ENCODE assay signal across 28 mouse cellular contexts in genomic region chr4:41102901-41103300, GRCm38 (mm10). TPM values are rescaled to one million over a fixed set of nuclear protein-coding genes. Genes with fewer than 3 reads are reported as not detected.
DNase-seq lines count a peak whose midpoint lies in the region; ATAC-seq and TF ChIP-seq lines count a peak whose summit lies in the region.
"Had no signal": no experiment of that assay in that cellular context is flagged by ENCODE, and none has a peak within 500 bp of the region (broad histone marks: within the 10 kb centered on the region; RNA-seq: fewer than 3 reads in every experiment).

No protein-coding gene starts in this region.

- no peak for TF ChIP-seq CTCF in midbrain, postnatal 0 days (IDR thresholded peaks at IDR 0.05)

- H3K27me3 ChIP-seq in midbrain, embryonic 11.5 days (ENCODE audit: control insufficient read depth, insufficient read depth, low read length) = peaks cover 9% of the 10 kb centered on the region
- no peaks in the 10 kb centered on the region for H3K27me3 ChIP-seq in midbrain, postnatal 0 days (ENCODE audit: insufficient read depth, low read length)
- H3K27me3 ChIP-seq: Patski had no signal

- ATAC-seq in midbrain, embryonic 11.5 days (ENCODE audit: low FRiP score) = no peak
- ATAC-seq in midbrain, postnatal 0 days (ENCODE audit: low FRiP score) = no peak
- ATAC-seq: forebrain, embryonic 13.5 days; inflammation-experienced regulatory T-cells, adult 6 months; Patski had no signal

- no peak overlapping the region for H3K27ac ChIP-seq in midbrain, embryonic 11.5 days (ENCODE audit: low read depth, low read length)
- no peak overlapping the region for H3K27ac ChIP-seq in midbrain, postnatal 0 days (ENCODE audit: low read depth, low read length)
- H3K27ac ChIP-seq: embryonic facial prominence, embryonic 13.5 days; forebrain, embryonic 13.5 days; heart, embryonic 10.5 days; hindbrain, embryonic 14.5 days; midbrain, embryonic 12.5 days; neural tube, embryonic 12.5 days had no signal

- H3K36me3 ChIP-seq in midbrain, embryonic 11.5 days (ENCODE audit: control insufficient read depth, insufficient read depth, low read length) = no peaks in the 10 kb centered on the region
- H3K36me3 ChIP-seq in midbrain, postnatal 0 days (ENCODE audit: insufficient read depth, low read length) = no peaks in the 10 kb centered on the region
- H3K36me3 ChIP-seq: embryonic facial prominence, embryonic 13.5 days; heart, embryonic 10.5 days; midbrain, embryonic 12.5 days; neural tube, embryonic 12.5 days had no signal

- no peak overlapping the region for H3K4me3 ChIP-seq in midbrain, embryonic 11.5 days (ENCODE audit: low read depth, low read length)
- H3K4me3 ChIP-seq in midbrain, postnatal 0 days (ENCODE audit: low read depth, low read length) = no peak overlapping the region
- H3K4me3 ChIP-seq: embryonic facial prominence, embryonic 13.5 days; erythroblast, embryonic 14.5 days; forebrain, embryonic 13.5 days; heart, embryonic 10.5 days; midbrain, embryonic 12.5 days; neural tube, embryonic 12.5 days had no signal

- H3K9me3 ChIP-seq in midbrain, embryonic 11.5 days (ENCODE audit: control insufficient read depth, low read length) = no peaks in the 10 kb centered on the region
- H3K9me3 ChIP-seq in midbrain, postnatal 0 days (ENCODE audit: low read length) = no peaks in the 10 kb centered on the region
- H3K9me3 ChIP-seq: embryonic facial prominence, embryonic 13.5 days; forebrain, embryonic 13.5 days; heart, embryonic 10.5 days; midbrain, embryonic 12.5 days; neural tube, embryonic 12.5 days had no signal

- peak; percentile 49 for DNase-seq in midbrain, embryonic 11.5 days (ENCODE audit: low spot score, missing footprints)
- no peak for DNase-seq in midbrain, postnatal 0 days (ENCODE audit: low spot score)
- DNase-seq in adipocyte (ENCODE audit: low spot score) = peak; percentile 80
- peak; percentile 77 to 85 for DNase-seq in adrenal gland, postnatal 36 days
- no peak for DNase-seq in gastrocnemius, postnatal 10 days
- no peak for DNase-seq in urinary bladder, postnatal 10 days (ENCODE audit: low spot score)
- no peak for DNase-seq in thymus, adult 18-20 months
- DNase-seq: cerebellum, adult 8-10 months; cerebellum, postnatal 36 days; embryo, embryonic 11 days; heart, postnatal 4 days; kidney, adult 8-10 months; kidney, postnatal 14 days; right cerebral cortex, postnatal 14 days had no signal

- no peaks in the 10 kb centered on the region for H3K4me1 ChIP-seq in midbrain, embryonic 11.5 days (ENCODE audit: control insufficient read depth, insufficient read depth, low read length)
- H3K4me1 ChIP-seq in midbrain, postnatal 0 days (ENCODE audit: insufficient read depth, low read length) = peaks cover 2% of the 10 kb centered on the region; the same call in 1 of the 2 replicates

- no peak overlapping the region for H3K4me2 ChIP-seq in midbrain, embryonic 11.5 days
- no peak overlapping the region for H3K4me2 ChIP-seq in midbrain, postnatal 0 days (ENCODE audit: low read depth, low read length, poor library complexity, severe bottlenecking)
- H3K4me2 ChIP-seq: embryonic facial prominence, embryonic 13.5 days; forebrain, embryonic 13.5 days; hindbrain, embryonic 14.5 days; midbrain, embryonic 12.5 days; neural tube, embryonic 12.5 days had no signal

- H3K9ac ChIP-seq in midbrain, embryonic 11.5 days (ENCODE audit: low read length) = no peak overlapping the region
- no peak overlapping the region for H3K9ac ChIP-seq in midbrain, postnatal 0 days (replicated peaks; ENCODE audit: low read length, poor library complexity, severe bottlenecking)
- H3K9ac ChIP-seq: embryonic facial prominence, embryonic 13.5 days; forebrain, embryonic 13.5 days; hindbrain, embryonic 14.5 days; midbrain, embryonic 12.5 days; neural tube, embryonic 12.5 days had no signal

RNA-seq across cellular contexts. Expression of gene Aqp3, which starts 4.9 kb away (rescaled TPM):
- polyA plus RNA-seq in midbrain, embryonic 11.5 days (2014; fragmentation: Nextera tagmentation; extraction: Ambion mirVana) = 1.3 and 1.6 TPM in 2 replicates
- total RNA-seq in midbrain, postnatal 0 days (2014; rRNA removed) = 1.1 TPM in 1 of 2 replicates, not detected in the other
- polyA plus RNA-seq in midbrain, postnatal 0 days (2015; fragmentation: Nextera tagmentation; extraction: Ambion mirVana) = 0.25 and 0.47 TPM in 2 replicates
- under 1 TPM in 1 of 2 experiments, not detected in 1; 0.23 TPM for total RNA-seq in adrenal gland, postnatal 36 days (2021)
- total RNA-seq in gastrocnemius, postnatal 10 days (2021) = not detected
- total RNA-seq: gastrocnemius, adult 18-20 months; layer of hippocampus, adult 18-20 months; layer of hippocampus, postnatal 25 days; liver, adult 2 months had no signal
- polyA plus RNA-seq: forebrain, embryonic 13.5 days; liver, adult 2 months had no signal

RNA-seq across cellular contexts. Expression of gene Nol6, which starts 21.4 kb away (rescaled TPM):
- polyA plus RNA-seq in midbrain, embryonic 11.5 days (2014; fragmentation: Nextera tagmentation; extraction: Ambion mirVana) = 17.6 and 19.1 TPM in 2 replicates
- 67.9 and 70.8 TPM in 2 replicates for total RNA-seq in midbrain, postnatal 0 days (2014; rRNA removed)
- 39.9 and 40.1 TPM in 2 replicates for polyA plus RNA-seq in midbrain, postnatal 0 days (2015; fragmentation: Nextera tagmentation; extraction: Ambion mirVana)
- total RNA-seq in adrenal gland, postnatal 36 days (2021) = 10 to 100 TPM; 58.0 to 61.8 TPM
- total RNA-seq in gastrocnemius, postnatal 10 days (2021) = 10 to 100 TPM; 16.9 to 18.8 TPM

RNA-seq across cellular contexts. Expression of gene Ube2r2, which starts 32.6 kb away (rescaled TPM):
- polyA plus RNA-seq in midbrain, embryonic 11.5 days (2014; fragmentation: Nextera tagmentation; extraction: Ambion mirVana) = 95.5 and 99.0 TPM in 2 replicates
- 49.9 TPM in 2 replicates for total RNA-seq in midbrain, postnatal 0 days (2014; rRNA removed)
- 41.0 and 50.4 TPM in 2 replicates for polyA plus RNA-seq in midbrain, postnatal 0 days (2015; fragmentation: Nextera tagmentation; extraction: Ambion mirVana)
- 100 to 1,000 TPM; 103 to 115 TPM for total RNA-seq in adrenal gland, postnatal 36 days (2021)
- 10 to 100 TPM; 85.3 to 85.8 TPM for total RNA-seq in gastrocnemius, postnatal 10 days (2021)

RNA-seq across cellular contexts. Expression of gene Aqp7, which starts 55.0 kb away (rescaled TPM):
- not detected in 2 replicates for polyA plus RNA-seq in midbrain, embryonic 11.5 days (2014; fragmentation: Nextera tagmentation; extraction: Ambion mirVana)
- total RNA-seq in midbrain, postnatal 0 days (2014; rRNA removed) = not detected in 2 replicates
- polyA plus RNA-seq in midbrain, postnatal 0 days (2015; fragmentation: Nextera tagmentation; extraction: Ambion mirVana) = not detected in 2 replicates
- 10 to 100 TPM; 22.9 to 26.1 TPM for total RNA-seq in adrenal gland, postnatal 36 days (2021)
- total RNA-seq in gastrocnemius, postnatal 10 days (2021) = 10 to 100 TPM; 10.6 to 11.4 TPM
- total RNA-seq: layer of hippocampus, postnatal 25 days had no signal
- polyA plus RNA-seq: erythroblast, embryonic 14.5 days; forebrain, embryonic 13.5 days; hindbrain, embryonic 14.5 days; limb, embryonic 11.5 days; midbrain, embryonic 12.5 days; neural tube, embryonic 12.5 days had no signal

Comparison
In these comparisons a context has a peak if more than half of its experiments do, and no peak if none do; other contexts are left out.
1. DNase-seq: peak in midbrain, embryonic 11.5 days (single experiment), adipocyte (single experiment) and adrenal gland, postnatal 36 days (2 of 2); none in midbrain, postnatal 0 days (single experiment), gastrocnemius, postnatal 10 days (single experiment), urinary bladder, postnatal 10 days (single experiment) and thymus, adult 18-20 months (0 of 2).